16 mouse cellular contexts compared by ENCODE assay signal in the genomic region with DNA sequence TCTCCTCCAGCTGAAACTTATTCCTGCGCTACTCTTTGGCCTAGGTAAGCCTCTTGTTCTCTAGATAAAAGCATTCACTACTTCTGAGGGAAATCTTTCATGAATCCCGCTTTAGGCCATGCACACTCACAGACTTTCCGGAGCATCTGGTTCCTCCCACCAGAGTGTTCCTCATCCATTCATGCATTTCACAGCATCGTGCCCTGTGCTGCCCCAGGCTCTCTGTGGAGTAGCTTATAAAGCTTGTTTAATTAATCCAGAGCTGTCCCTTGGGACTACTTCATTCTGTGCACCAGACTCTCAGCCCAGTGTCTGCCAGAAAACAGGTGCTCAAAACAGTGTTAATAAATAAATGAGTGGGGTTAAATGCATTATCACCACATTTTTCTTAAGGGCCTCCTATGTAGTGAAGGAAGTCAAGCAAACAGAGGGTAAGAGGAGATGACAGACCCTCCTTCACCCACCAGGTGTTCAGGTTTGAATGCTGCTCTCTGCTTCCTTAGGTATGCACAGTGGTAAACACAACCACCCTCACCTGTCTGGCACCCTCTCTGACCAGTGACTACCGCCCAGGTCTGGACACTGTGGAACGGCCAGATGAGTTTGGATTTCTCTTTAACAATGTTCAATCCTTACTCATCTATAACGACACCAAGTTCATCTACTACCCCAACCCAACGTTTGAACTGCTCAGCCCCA.
DNase-seq lines count a peak whose midpoint lies in the region; ATAC-seq and TF ChIP-seq lines count a peak whose summit lies in the region.
"Had no signal": no experiment of that assay in that cellular context is flagged by ENCODE, and none has a peak within 500 bp of the region (broad histone marks: within the 10 kb centered on the region; RNA-seq: fewer than 3 reads in every experiment).

No protein-coding gene starts in this region.

- H3K9ac ChIP-seq in forebrain, embryonic 11.5 days (ENCODE audit: low read length), result no peak overlapping the region
- H3K9ac ChIP-seq in forebrain, embryonic 15.5 days (replicated peaks), result no peak overlapping the region
- H3K9ac ChIP-seq in kidney, embryonic 16.5 days (replicated peaks; ENCODE audit: low read length), result no peak overlapping the region
- no peak overlapping the region for H3K9ac ChIP-seq in hindbrain, postnatal 0 days (replicated peaks; ENCODE audit: low read length)
- no peak overlapping the region for H3K9ac ChIP-seq in neural tube, embryonic 14.5 days (replicated peaks; ENCODE audit: low read depth, low read length)
- no peak overlapping the region for H3K9ac ChIP-seq in liver, embryonic 12.5 days
- H3K9ac ChIP-seq: limb, embryonic 15.5 days had no signal

- H3K4me3 ChIP-seq in forebrain, embryonic 11.5 days (ENCODE audit: low read depth, low read length), result no peak overlapping the region
- no peak overlapping the region for H3K4me3 ChIP-seq in forebrain, embryonic 15.5 days
- H3K4me3 ChIP-seq in kidney, embryonic 16.5 days (ENCODE audit: low read length), result no peak overlapping the region
- no peak overlapping the region for H3K4me3 ChIP-seq in hindbrain, postnatal 0 days (ENCODE audit: low read length)
- H3K4me3 ChIP-seq in neural tube, embryonic 14.5 days (ENCODE audit: low read depth, low read length), result no peak overlapping the region
- H3K4me3 ChIP-seq in liver, embryonic 12.5 days, result no peak overlapping the region
- H3K4me3 ChIP-seq: limb, embryonic 15.5 days had no signal

- DNase-seq in forebrain, embryonic 11.5 days (ENCODE audit: low spot score), result no peak
- no peak for DNase-seq in kidney, postnatal 10 days
- DNase-seq in hindbrain, postnatal 0 days (ENCODE audit: low spot score), result peak; percentile 45
- DNase-seq in left cerebral cortex, adult 9 months (ENCODE audit: low spot score in 2 of 2), result no peak
- DNase-seq: adrenal gland, postnatal 25 days; cerebellum, postnatal 10 days; gastrocnemius, postnatal 14 days; kidney, adult 2 months; lung, adult 2 months; lung, postnatal 4 days; thymus, adult 18-20 months had no signal

- H3K4me2 ChIP-seq in forebrain, embryonic 11.5 days (ENCODE audit: low read depth, low read length, severe bottlenecking), result no peak overlapping the region
- H3K4me2 ChIP-seq in forebrain, embryonic 15.5 days (replicated peaks), result no peak overlapping the region
- no peak overlapping the region for H3K4me2 ChIP-seq in kidney, embryonic 16.5 days (replicated peaks; ENCODE audit: low read depth, low read length)
- H3K4me2 ChIP-seq in hindbrain, postnatal 0 days (ENCODE audit: low read depth, low read length), result no peak overlapping the region
- H3K4me2 ChIP-seq in neural tube, embryonic 14.5 days (ENCODE audit: low read depth, low read length), result no peak overlapping the region
- no peak overlapping the region for H3K4me2 ChIP-seq in liver, embryonic 12.5 days
- H3K4me2 ChIP-seq: limb, embryonic 15.5 days had no signal

- ATAC-seq in forebrain, embryonic 11.5 days (replicated peaks; ENCODE audit: low FRiP score), result peak; percentile 33; the same call in 1 of the 2 replicates
- no peak for ATAC-seq in forebrain, embryonic 15.5 days (replicated peaks)
- ATAC-seq in kidney, embryonic 16.5 days (ENCODE audit: low FRiP score, low TSS enrichment), result peak; percentile 78; the same call in 1 of the 2 replicates
- 0 out of 2 replicates have a peak, but pooled peaks have one; percentile 59 for ATAC-seq in hindbrain, postnatal 0 days
- peak; percentile 91 for ATAC-seq in neural tube, embryonic 14.5 days (ENCODE audit: low read depth)
- no peak for ATAC-seq in liver, embryonic 12.5 days

- no peaks in the 10 kb centered on the region for H3K9me3 ChIP-seq in forebrain, embryonic 11.5 days (ENCODE audit: control insufficient read depth, low read length)
- no peaks in the 10 kb centered on the region for H3K9me3 ChIP-seq in forebrain, embryonic 15.5 days
- H3K9me3 ChIP-seq in kidney, embryonic 16.5 days (ENCODE audit: low read length), result no peaks in the 10 kb centered on the region
- no peaks in the 10 kb centered on the region for H3K9me3 ChIP-seq in hindbrain, postnatal 0 days (ENCODE audit: low read length)
- no peaks in the 10 kb centered on the region for H3K9me3 ChIP-seq in neural tube, embryonic 14.5 days (ENCODE audit: control insufficient read depth, low read length)
- no peaks in the 10 kb centered on the region for H3K9me3 ChIP-seq in liver, embryonic 12.5 days (replicated peaks)
- H3K9me3 ChIP-seq: limb, embryonic 15.5 days had no signal

- no peak overlapping the region for H3K27ac ChIP-seq in forebrain, embryonic 11.5 days (ENCODE audit: low read depth, low read length)
- H3K27ac ChIP-seq in forebrain, embryonic 15.5 days (replicated peaks), result no peak overlapping the region
- H3K27ac ChIP-seq in kidney, embryonic 16.5 days (ENCODE audit: low read length), result no peak overlapping the region
- no peak overlapping the region for H3K27ac ChIP-seq in hindbrain, postnatal 0 days
- no peak overlapping the region for H3K27ac ChIP-seq in neural tube, embryonic 14.5 days (ENCODE audit: low read depth, low read length)
- no peak overlapping the region for H3K27ac ChIP-seq in liver, embryonic 12.5 days
- H3K27ac ChIP-seq: limb, embryonic 15.5 days had no signal

- no peaks in the 10 kb centered on the region; the same call in 1 of the 2 replicates for H3K36me3 ChIP-seq in forebrain, embryonic 11.5 days (ENCODE audit: control insufficient read depth, insufficient read depth, low read length)
- H3K36me3 ChIP-seq in forebrain, embryonic 15.5 days, result peaks cover 99% of the 10 kb centered on the region
- peaks cover 22% of the 10 kb centered on the region; the same call in 1 of the 2 replicates for H3K36me3 ChIP-seq in kidney, embryonic 16.5 days (ENCODE audit: insufficient read depth, low read length)
- H3K36me3 ChIP-seq in hindbrain, postnatal 0 days (ENCODE audit: insufficient read depth, low read length), result peaks cover 78% of the 10 kb centered on the region; the same call in 1 of the 2 replicates
- peaks cover 82% of the 10 kb centered on the region for H3K36me3 ChIP-seq in neural tube, embryonic 14.5 days (ENCODE audit: control insufficient read depth, insufficient read depth, low read length)
- peaks cover 24% of the 10 kb centered on the region for H3K36me3 ChIP-seq in liver, embryonic 12.5 days

- TF ChIP-seq CTCF in hindbrain, postnatal 0 days (IDR thresholded peaks at IDR 0.05; ENCODE audit: low read depth), result no peak

- H3K27me3 ChIP-seq in forebrain, embryonic 11.5 days (ENCODE audit: control insufficient read depth, insufficient read depth, low read length), result no peaks in the 10 kb centered on the region
- H3K27me3 ChIP-seq in forebrain, embryonic 15.5 days, result no peaks in the 10 kb centered on the region
- H3K27me3 ChIP-seq in kidney, embryonic 16.5 days (ENCODE audit: insufficient read depth, low read length), result no peaks in the 10 kb centered on the region
- no peaks in the 10 kb centered on the region for H3K27me3 ChIP-seq in hindbrain, postnatal 0 days (ENCODE audit: insufficient read depth, low read length)
- no peaks in the 10 kb centered on the region for H3K27me3 ChIP-seq in neural tube, embryonic 14.5 days (ENCODE audit: control insufficient read depth, insufficient read depth, low read length)
- H3K27me3 ChIP-seq in liver, embryonic 12.5 days (replicated peaks), result no peaks in the 10 kb centered on the region
- H3K27me3 ChIP-seq: limb, embryonic 15.5 days had no signal

- 78% methylated on average over 8 of the region's 8 CpGs for WGBS in forebrain, embryonic 11.5 days
- 71% methylated on average over 8 of the region's 8 CpGs for WGBS in forebrain, embryonic 15.5 days
- 70% methylated on average over 8 of the region's 8 CpGs for WGBS in kidney, embryonic 16.5 days
- WGBS in hindbrain, postnatal 0 days, result 73% methylated on average over 8 of the region's 8 CpGs
- WGBS in neural tube, embryonic 14.5 days, result 64% methylated on average over 8 of the region's 8 CpGs
- 79% methylated on average over 8 of the region's 8 CpGs for WGBS in liver, embryonic 12.5 days (ENCODE audit: insufficient replicate concordance)

- no peaks in the 10 kb centered on the region for H3K4me1 ChIP-seq in forebrain, embryonic 11.5 days (replicated peaks; ENCODE audit: control insufficient read depth, insufficient read depth, low read length)
- H3K4me1 ChIP-seq in forebrain, embryonic 15.5 days, result no peaks in the 10 kb centered on the region
- peaks cover 5% of the 10 kb centered on the region for H3K4me1 ChIP-seq in kidney, embryonic 16.5 days (ENCODE audit: insufficient read depth, low read length)
- no peaks in the 10 kb centered on the region; the same call in none of the 2 replicates for H3K4me1 ChIP-seq in hindbrain, postnatal 0 days (ENCODE audit: insufficient read depth, low read length)
- H3K4me1 ChIP-seq in neural tube, embryonic 14.5 days (ENCODE audit: control insufficient read depth, insufficient read depth, low read length), result no peaks in the 10 kb centered on the region
- H3K4me1 ChIP-seq in liver, embryonic 12.5 days, result peaks cover 20% of the 10 kb centered on the region
- H3K4me1 ChIP-seq: limb, embryonic 15.5 days had no signal

Comparison
In these comparisons a context has a peak if more than half of its experiments do, and no peak if none do; other contexts are left out.
1. ATAC-seq: peak in forebrain, embryonic 11.5 days (single experiment), kidney, embryonic 16.5 days (single experiment), hindbrain, postnatal 0 days (single experiment) and neural tube, embryonic 14.5 days (single experiment); none in forebrain, embryonic 15.5 days (single experiment) and liver, embryonic 12.5 days (single experiment).